Mouse (Mus musculus): ENCODE data around the gene Tas2r124. TPM values are rescaled to one million over a fixed set of nuclear protein-coding genes. Genes with fewer than 3 reads are reported as not detected.

Tas2r124 gene
- total RNA-seq (2018; cell fraction: chromatin; rRNA removed): not detected
- not detected for total RNA-seq (2018; cell fraction: cytosol; rRNA removed)
- total RNA-seq (2018; cell fraction: nucleus; rRNA removed): not detected
- not detected in 3 replicates for polyA plus RNA-seq (2018)

DNA sequence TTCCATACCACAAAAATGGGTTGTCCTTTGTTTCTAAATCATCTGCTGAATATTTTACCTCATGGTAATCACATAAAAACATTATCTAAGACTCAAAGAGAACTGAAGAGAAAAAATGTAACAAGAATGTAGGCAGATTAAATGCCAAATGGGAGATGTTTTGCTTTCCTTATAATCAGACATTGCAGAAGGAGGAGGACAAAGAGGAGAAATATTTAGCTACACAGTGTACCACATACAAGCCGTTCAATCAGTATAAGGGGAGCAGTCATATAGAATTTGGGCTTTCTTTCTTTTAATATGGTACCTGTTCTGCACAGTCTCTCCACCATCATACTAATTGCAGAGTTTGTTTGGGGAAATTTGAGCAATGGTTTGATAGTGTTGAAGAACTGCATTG is at the start of gene Tas2r124:
Tas2r124 (plus strand) TSS at position 301 of the 400 bp plus-strand sequence.
- no peaks in the 10 kb centered on the region for H3K79me2 ChIP-seq (ENCODE audit: inconsistent target)
- no peaks in the 10 kb centered on the region for H3K36me3 ChIP-seq (ENCODE audit: inconsistent target)
- H3K4me3 ChIP-seq (ENCODE audit: inconsistent target): no peak within 1 kb of the TSS
- no peak within 1 kb of the TSS for H3K27ac ChIP-seq
- WGBS (ENCODE audit: missing documents): 83% methylated on average over 1 of the region's 1 CpGs

DNA sequence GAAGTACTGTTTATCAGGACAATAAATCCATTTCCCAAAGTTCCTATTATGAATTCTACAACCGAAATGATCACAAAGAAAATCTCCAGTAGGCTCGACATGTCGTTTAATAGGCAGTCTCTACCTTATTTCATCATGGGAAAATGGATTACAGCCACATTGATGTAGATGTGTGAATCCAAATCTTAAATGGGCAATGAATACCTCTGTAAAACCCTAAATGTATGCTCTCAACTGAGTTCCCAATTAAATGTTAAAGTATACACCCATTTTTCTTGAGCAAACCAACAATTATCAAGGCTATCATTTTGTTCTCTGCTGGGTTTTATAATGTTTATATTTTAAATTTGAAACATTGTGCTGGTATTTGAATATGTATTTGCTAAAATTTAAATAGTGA is 42.7 kb upstream of the Tas2r124 start, which contains the start of gene Tas2r122:
Tas2r122 (minus strand) TSS at position 101 of the 400 bp plus-strand sequence.
- Histone ChIP-seq H3K4me3 (ENCODE audit: inconsistent target) (no peak within 1 kb of the TSS), H3K36me3 (ENCODE audit: inconsistent target) (no peaks in the 10 kb centered on the region), H3K27ac (no peak within 1 kb of the TSS), H3K79me2 (ENCODE audit: inconsistent target) (no peaks in the 10 kb centered on the region)
- WGBS (ENCODE audit: missing documents): 91% methylated on average over 3 of the region's 3 CpGs

DNA sequence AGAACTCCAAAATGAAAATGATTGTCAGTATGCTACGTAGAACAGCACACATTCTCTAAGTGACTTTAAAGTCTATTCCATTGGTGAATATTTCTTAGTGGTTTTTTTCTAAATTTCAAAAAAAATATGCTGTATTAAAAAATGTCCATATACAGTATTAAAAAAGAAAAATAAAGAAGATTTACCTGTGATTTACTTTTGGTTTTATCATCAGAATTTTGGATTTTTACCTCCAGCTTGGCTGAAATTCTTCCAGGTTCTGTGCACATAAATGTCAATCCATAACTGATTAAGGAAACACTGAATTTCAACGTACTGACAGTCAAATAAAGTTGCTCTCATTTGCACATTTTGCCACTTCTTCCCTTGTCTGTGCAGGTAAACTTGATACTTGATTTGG is 16.6 kb upstream of the Tas2r124 start, which contains the start of gene Tas2r115:
Tas2r115 (minus strand) TSS at position 101 of the 400 bp plus-strand sequence.
- 61% methylated on average over 2 of the region's 2 CpGs for WGBS (ENCODE audit: missing documents)
- Histone ChIP-seq H3K79me2 (ENCODE audit: inconsistent target) (no peaks in the 10 kb centered on the region), H3K27ac (no peak within 1 kb of the TSS), H3K4me3 (ENCODE audit: inconsistent target) (no peak within 1 kb of the TSS), H3K36me3 (ENCODE audit: inconsistent target) (no peaks in the 10 kb centered on the region)

DNA sequence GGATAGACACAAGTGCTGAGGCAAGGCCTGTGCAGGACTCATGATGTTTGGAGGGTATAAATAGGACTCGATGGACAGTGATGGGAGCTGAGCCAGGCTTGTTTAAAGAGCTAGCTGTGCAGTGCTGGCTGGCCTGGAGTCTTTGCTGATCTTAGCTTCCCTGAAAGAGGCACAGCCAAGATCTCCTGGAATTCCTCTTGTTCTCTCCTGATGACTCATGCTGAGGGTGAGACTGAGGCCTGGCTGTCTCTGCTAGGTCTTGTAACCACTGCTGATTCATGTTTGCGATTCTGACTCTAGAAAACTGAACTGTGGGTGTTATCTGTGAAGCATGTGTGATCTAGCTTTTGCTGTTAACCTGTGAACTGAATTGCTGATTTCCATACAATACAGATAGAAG is 4.3 kb upstream of the Tas2r124 start:
- Histone ChIP-seq H3K4me3 (ENCODE audit: inconsistent target) (no peak overlapping the region), H3K27ac (no peak overlapping the region), H3K36me3 (ENCODE audit: inconsistent target) (no peaks in the 10 kb centered on the region), H3K79me2 (ENCODE audit: inconsistent target) (no peaks in the 10 kb centered on the region)
- 79% methylated on average over 2 of the region's 2 CpGs for WGBS (ENCODE audit: missing documents)

DNA sequence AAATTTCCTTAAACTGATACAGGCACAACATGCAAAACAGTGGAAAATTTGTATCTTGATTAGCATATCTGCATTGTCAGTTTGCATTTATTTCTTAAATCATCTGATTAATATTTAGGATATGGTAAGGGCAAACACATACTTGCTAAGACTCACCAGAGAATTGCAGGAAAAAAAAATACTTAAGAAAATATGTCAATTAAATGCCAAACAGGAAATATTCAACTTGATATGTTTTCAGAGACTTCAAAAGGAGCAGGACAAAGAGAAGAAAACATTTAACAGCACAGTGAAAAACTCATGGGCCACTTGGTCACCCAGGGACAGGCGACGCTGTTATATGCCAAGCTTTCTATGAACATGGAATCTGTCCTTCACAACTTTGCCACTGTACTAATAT is 7.3 kb downstream of the Tas2r124 start, which contains the start of gene Tas2r102:
Tas2r102 (plus strand) TSS at position 301 of the 400 bp plus-strand sequence.
- no peak within 1 kb of the TSS for H3K27ac ChIP-seq
- no peak within 1 kb of the TSS for H3K4me3 ChIP-seq (ENCODE audit: inconsistent target)
- 100% methylated on average over 2 of the region's 2 CpGs for WGBS (ENCODE audit: missing documents)
- H3K79me2 ChIP-seq (ENCODE audit: inconsistent target): no peaks in the 10 kb centered on the region
- no peaks in the 10 kb centered on the region for H3K36me3 ChIP-seq (ENCODE audit: inconsistent target)

DNA sequence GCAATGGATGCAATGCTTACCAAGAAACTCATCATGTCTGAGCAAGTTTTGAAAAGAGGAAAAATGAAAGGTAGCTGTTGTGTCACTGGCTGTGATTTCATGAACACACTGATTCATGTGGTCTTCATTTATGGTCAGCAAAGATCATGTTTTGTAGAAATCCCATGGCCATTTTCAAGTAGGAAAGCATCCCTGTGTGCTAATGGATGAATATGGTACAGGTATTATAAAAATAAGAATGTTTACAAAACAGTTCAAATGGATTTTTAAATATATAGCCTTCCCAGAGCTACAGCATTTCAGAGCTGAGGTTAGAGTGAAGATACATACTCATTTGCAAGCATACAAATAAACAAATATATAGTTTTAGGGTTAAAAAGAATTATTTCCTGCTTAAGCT is 23.5 kb downstream of the Tas2r124 start, which contains the start of gene Tas2r136:
Tas2r136 (minus strand) TSS at position 101 of the 400 bp plus-strand sequence.
- Histone ChIP-seq H3K36me3 (ENCODE audit: inconsistent target) (no peaks in the 10 kb centered on the region), H3K79me2 (ENCODE audit: inconsistent target) (no peaks in the 10 kb centered on the region), H3K27ac (no peak within 1 kb of the TSS), H3K4me3 (ENCODE audit: inconsistent target) (no peak within 1 kb of the TSS)

DNA sequence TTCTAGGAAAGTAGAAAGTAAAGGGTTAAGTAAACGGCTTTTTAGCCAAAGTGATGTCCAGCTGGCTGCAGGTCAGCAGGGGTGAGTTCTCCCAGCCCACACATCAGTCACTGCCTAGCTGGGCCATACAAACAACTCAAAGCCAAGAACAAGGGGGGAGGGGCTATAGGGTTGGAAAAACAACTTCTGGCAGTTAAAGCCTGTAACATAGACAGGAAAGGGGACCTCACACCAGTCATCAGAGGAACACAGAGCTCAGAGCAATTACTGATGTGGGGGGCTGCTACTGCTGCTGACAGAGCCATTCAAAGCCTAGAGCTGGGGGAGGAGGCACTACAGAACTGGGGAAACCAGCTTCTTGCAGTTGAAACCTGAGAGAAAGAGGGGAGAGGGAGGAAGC is 40.9 kb downstream of the Tas2r124 start:
- no peak overlapping the region for H3K4me3 ChIP-seq (ENCODE audit: inconsistent target)
- H3K27ac ChIP-seq: no peak overlapping the region
- 50% methylated on average over 1 of the region's 1 CpGs for WGBS (ENCODE audit: missing documents)
- H3K79me2 ChIP-seq (ENCODE audit: inconsistent target): no peaks in the 10 kb centered on the region
- H3K36me3 ChIP-seq (ENCODE audit: inconsistent target): no peaks in the 10 kb centered on the region

DNA sequence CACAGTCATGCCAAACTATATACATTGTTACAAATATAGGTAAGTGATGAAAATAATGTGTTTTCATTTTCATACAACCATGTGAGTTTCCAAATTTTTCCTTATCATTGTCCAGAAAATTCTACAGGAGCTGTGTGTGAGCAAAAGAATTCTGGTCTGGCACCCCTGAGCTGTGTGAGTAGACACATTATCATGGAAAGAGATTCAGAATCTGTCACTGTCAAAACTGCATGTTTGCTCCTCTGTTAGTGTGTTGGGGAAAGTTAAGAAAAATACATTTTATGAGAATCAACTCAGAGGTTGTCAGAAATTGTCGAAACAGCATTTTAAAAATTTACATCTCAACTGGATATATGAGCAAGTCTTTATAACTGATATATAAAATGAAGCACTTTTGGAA is 48.0 kb downstream of the Tas2r124 start, which contains the start of gene Tas2r117:
Tas2r117 (plus strand) TSS at position 301 of the 400 bp plus-strand sequence.
- Histone ChIP-seq H3K4me3 (ENCODE audit: inconsistent target) (no peak within 1 kb of the TSS), H3K27ac (no peak within 1 kb of the TSS), H3K79me2 (ENCODE audit: inconsistent target) (no peaks in the 10 kb centered on the region), H3K36me3 (ENCODE audit: inconsistent target) (no peaks in the 10 kb centered on the region)
- WGBS (ENCODE audit: missing documents): 63% methylated on average over 1 of the region's 1 CpGs

Other genes starting within 250 kb of the Tas2r124 start
- not detected in 3 replicates for gene Prh1, start 184.9 kb upstream of the Tas2r124 start, polyA plus RNA-seq (2018)
- gene Prp2, start 158.8 kb upstream of the Tas2r124 start, polyA plus RNA-seq (2018): not detected in 3 replicates
- gene A630073D07Rik, start 103.2 kb upstream of the Tas2r124 start, polyA plus RNA-seq (2018): not detected in 3 replicates
- gene Tas2r120, start 97.8 kb upstream of the Tas2r124 start, polyA plus RNA-seq (2018): not detected in 3 replicates
- gene Tas2r121, start 53.7 kb upstream of the Tas2r124 start, polyA plus RNA-seq (2018): not detected in 3 replicates
- not detected in 3 replicates for gene Tas2r122, start 42.8 kb upstream of the Tas2r124 start, polyA plus RNA-seq (2018)
- gene Tas2r115, start 16.7 kb upstream of the Tas2r124 start, polyA plus RNA-seq (2018): not detected in 3 replicates
- not detected in 3 replicates for gene Tas2r102, start 7.4 kb downstream of the Tas2r124 start, polyA plus RNA-seq (2018)
- not detected in 3 replicates for gene Tas2r136, start 23.4 kb downstream of the Tas2r124 start, polyA plus RNA-seq (2018)
- not detected in 3 replicates for gene Tas2r117, start 48.1 kb downstream of the Tas2r124 start, polyA plus RNA-seq (2018)
- not detected in 3 replicates for gene Tas2r123, start 92.4 kb downstream of the Tas2r124 start, polyA plus RNA-seq (2018)
- gene Tas2r116, start 100.7 kb downstream of the Tas2r124 start, polyA plus RNA-seq (2018): not detected in 3 replicates
- not detected in 3 replicates for gene Tas2r110, start 113.3 kb downstream of the Tas2r124 start, polyA plus RNA-seq (2018)
- gene Tas2r113, start 138.3 kb downstream of the Tas2r124 start, polyA plus RNA-seq (2018): not detected in 3 replicates
- gene Tas2r125, start 154.9 kb downstream of the Tas2r124 start, polyA plus RNA-seq (2018): not detected in 3 replicates
- not detected in 3 replicates for gene Tas2r129, start 196.4 kb downstream of the Tas2r124 start, polyA plus RNA-seq (2018)
- gene Tas2r131, start 203.2 kb downstream of the Tas2r124 start, polyA plus RNA-seq (2018): not detected in 3 replicates
- not detected in 3 replicates for gene Tas2r109, start 226.2 kb downstream of the Tas2r124 start, polyA plus RNA-seq (2018)

Measured in macrophage (primary cell).